Mouse (Mus musculus): ENCODE measurements at regions not wholly inside any gene's neighbourhood (a gene's known extent, or its start where the extent isn't known, plus 50 kb on each side); places are given as distances from the start of the nearest gene placed in this dataset.

DNA sequence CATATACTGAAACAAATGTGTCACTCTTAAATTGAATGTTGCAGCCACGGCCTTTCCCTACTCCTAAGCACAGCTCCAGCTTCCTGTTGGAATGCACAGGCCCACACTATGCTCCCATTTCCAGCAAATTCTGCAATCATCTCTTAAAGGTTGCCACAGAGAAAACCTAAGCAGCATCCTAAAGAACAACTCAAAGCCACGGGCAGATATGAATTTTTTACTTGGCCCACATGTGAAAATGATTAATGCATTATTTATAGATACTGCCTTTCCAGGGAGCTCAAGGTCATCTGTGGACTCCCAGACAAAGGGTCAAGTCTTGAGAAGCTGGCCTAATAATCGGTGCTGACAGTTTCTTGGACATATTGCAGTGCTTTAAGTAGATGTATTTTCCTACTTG is 663.5 kb upstream of the Nrsn1 start:
- TF ChIP-seq CTCF (IDR thresholded peaks at IDR 0.05; ENCODE audit: low read depth, low read length) (no peak), POLR2A (IDR thresholded peaks at IDR 0.05; ENCODE audit: borderline replicate concordance, low read depth, low read length) (no peak)

Data from bone marrow macrophage, adult 2 months (primary cell).